Mouse (Mus musculus): ENCODE measurements at regions not wholly inside any gene's neighbourhood (a gene's known extent, or its start where the extent isn't known, plus 50 kb on each side); places are given as distances from the start of the nearest gene placed in this dataset.

DNA sequence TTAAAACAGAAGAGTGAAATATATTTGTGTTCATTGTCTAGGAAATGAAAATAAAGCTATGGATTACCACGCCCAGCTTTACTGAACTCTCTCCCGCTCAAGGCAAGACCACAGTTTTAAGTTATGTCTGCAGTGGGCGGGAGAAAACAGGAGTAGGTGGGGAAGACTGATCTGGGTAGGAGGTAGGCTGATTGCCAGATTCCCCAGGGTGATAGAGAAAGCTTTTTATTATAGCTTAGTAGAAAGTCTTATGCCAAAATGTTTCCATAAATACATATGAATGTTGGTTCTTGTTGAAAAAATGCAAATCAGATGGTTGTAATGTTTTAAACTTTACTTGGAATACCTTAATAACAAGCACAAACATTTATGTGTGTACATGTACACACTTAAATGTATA, 50.2 kb upstream of the Mpdz start:
- no peak overlapping the region for H3K9ac ChIP-seq (ENCODE audit: control insufficient read depth, low read depth, low read length, poor library complexity, severe bottlenecking)
- no peak for DNase-seq (ENCODE audit: low read depth, low spot score)
- H3K4me3 ChIP-seq (ENCODE audit: control insufficient read depth in 1 of 2, insufficient read depth in 1 of 2, low read depth in 2 of 2, low read length in 2 of 2): no peak overlapping the region
- no peaks in the 10 kb centered on the region for H3K36me3 ChIP-seq (ENCODE audit: control insufficient read depth in 1 of 2, insufficient read depth in 2 of 2, low read length in 2 of 2)
- no peaks in the 10 kb centered on the region for H3K9me3 ChIP-seq (replicated peaks; ENCODE audit: insufficient read depth, low read length)
- no peaks in the 10 kb centered on the region for H3K27me3 ChIP-seq (ENCODE audit: control insufficient read depth in 1 of 2, insufficient read depth in 2 of 2, low read length in 2 of 2)
- no peaks in the 10 kb centered on the region for H3K4me1 ChIP-seq (ENCODE audit: control insufficient read depth in 1 of 2, insufficient read depth in 2 of 2, low read length in 2 of 2)
- no peak overlapping the region for H3K27ac ChIP-seq (ENCODE audit: control insufficient read depth, low read depth, low read length)
- TF ChIP-seq NELFE (IDR thresholded peaks at IDR 0.05; ENCODE audit: low read depth, low read length): no peak
- TF ChIP-seq USF2 (IDR thresholded peaks at IDR 0.05; ENCODE audit: borderline replicate concordance in 1 of 2, insufficient read depth in 1 of 2, low read depth in 1 of 2, low read length in 2 of 2): no peak
- no peak for TF ChIP-seq POLR2AphosphoS2 (IDR thresholded peaks at IDR 0.05; ENCODE audit: low read length)
- no peak for TF ChIP-seq MYC (IDR thresholded peaks at IDR 0.05; ENCODE audit: low read depth, low read length)
- no peaks in the 10 kb centered on the region for H3K79me2 ChIP-seq (ENCODE audit: control insufficient read depth, insufficient read depth, low read length, poor library complexity)

Data from MEL (cell line).